25 mouse cellular contexts compared by ENCODE assay signal in the genomic region with DNA sequence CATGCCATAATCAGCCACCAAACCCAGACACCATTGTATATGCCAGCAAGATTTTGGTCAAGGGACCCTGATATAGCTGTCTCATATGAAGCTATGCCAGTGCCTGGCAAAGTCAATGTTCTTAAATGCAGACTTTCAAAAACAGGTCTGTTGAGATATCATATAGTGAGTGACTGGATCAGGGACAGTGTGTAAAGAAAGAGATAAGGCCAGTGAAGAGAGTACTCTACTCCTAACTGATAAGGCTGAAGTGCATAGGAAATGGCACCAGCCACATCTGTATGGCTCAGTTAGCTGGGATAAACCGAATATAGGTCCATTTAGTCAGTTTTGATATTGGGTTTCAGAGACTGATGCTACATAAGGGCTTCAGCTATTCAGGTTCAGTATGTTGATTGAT. TPM values are rescaled to one million over a fixed set of nuclear protein-coding genes. Genes with fewer than 3 reads are reported as not detected.
"Had no signal": no experiment of that assay in that cellular context is flagged by ENCODE, and none has a peak within 500 bp of the region (broad histone marks: within the 10 kb centered on the region; RNA-seq: fewer than 3 reads in every experiment).

No protein-coding gene starts in this region.

- H3K27me3 ChIP-seq: heart, embryonic 13.5 days; heart, embryonic 15.5 days; intestine, embryonic 15.5 days; limb, embryonic 12.5 days had no signal

- H3K9me3 ChIP-seq: heart, embryonic 10.5 days; heart, embryonic 13.5 days; heart, embryonic 15.5 days; intestine, embryonic 15.5 days; limb, embryonic 10.5 days; limb, embryonic 12.5 days had no signal

- H3K4me1 ChIP-seq: heart, embryonic 10.5 days; heart, embryonic 13.5 days; heart, embryonic 15.5 days; intestine, embryonic 15.5 days; limb, embryonic 10.5 days; limb, embryonic 12.5 days had no signal

- H3K36me3 ChIP-seq: heart, embryonic 10.5 days; heart, embryonic 13.5 days; heart, embryonic 15.5 days; intestine, embryonic 15.5 days; limb, embryonic 10.5 days; limb, embryonic 12.5 days had no signal

- H3K4me3 ChIP-seq: gastrocnemius, adult 2 months; heart, embryonic 10.5 days; heart, embryonic 13.5 days; heart, embryonic 15.5 days; intestine, embryonic 15.5 days; layer of hippocampus, adult 2 months; left cerebral cortex, adult 2 months; limb, embryonic 10.5 days; limb, embryonic 12.5 days had no signal

- H3K27ac ChIP-seq: gastrocnemius, adult 2 months; heart, embryonic 10.5 days; heart, embryonic 13.5 days; heart, embryonic 15.5 days; hindbrain, embryonic 14.5 days; intestine, embryonic 15.5 days; layer of hippocampus, adult 2 months; left cerebral cortex, adult 2 months; limb, embryonic 10.5 days; limb, embryonic 12.5 days had no signal

- H3K9ac ChIP-seq: heart, embryonic 13.5 days; heart, embryonic 15.5 days; hindbrain, embryonic 14.5 days; intestine, embryonic 15.5 days; limb, embryonic 12.5 days had no signal

- H3K4me2 ChIP-seq: heart, embryonic 13.5 days; heart, embryonic 15.5 days; hindbrain, embryonic 14.5 days; intestine, embryonic 15.5 days; limb, embryonic 12.5 days had no signal

- DNase-seq: gastrocnemius, adult 2 months; gastrocnemius, postnatal 10 days; gastrocnemius, postnatal 25 days; heart, adult 18-20 months; heart, postnatal 14 days; heart, postnatal 36 days; kidney, adult 18-20 months; kidney, adult 8-10 months; kidney, postnatal 10 days; kidney, postnatal 25 days; kidney, postnatal 4 days had no signal

- ATAC-seq: hindbrain, embryonic 16.5 days; inflammation-experienced regulatory T-cells, adult 6 months; intestine, embryonic 15.5 days; intestine, postnatal 0 days had no signal

RNA-seq across cellular contexts. Expression of gene 5430427O19Rik, which starts 31.0 kb away (rescaled TPM):
- polyA plus RNA-seq: hindbrain, embryonic 11.5 days; liver, adult 2 months had no signal
